Mouse (Mus musculus) heart, postnatal 0 days (tissue): ENCODE measurements at regions not wholly inside any gene's neighbourhood (a gene's known extent, or its start where the extent isn't known, plus 50 kb on each side); places are given as distances from the start of the nearest gene placed in this dataset.

Experiments used
- CTCF ChIP-seq: IDR thresholded peaks from 2 replicates; pipeline ENCODE4 v1.5.1; 2016; ENCODE audit warnings: antibody characterized with exemption, control low read depth, low read depth
- EP300 ChIP-seq: IDR thresholded peaks from 2 replicates; pipeline ENCODE4 v1.6.1; 2016; ENCODE audit warnings: antibody characterized with exemption, low read depth

GRCm38 (mm10) chr2:117461541-117462290, 118.9 kb upstream of the Rasgrp1 start:
- no peak for TF ChIP-seq CTCF
- no peak for TF ChIP-seq EP300
